Mouse (Mus musculus) kidney, adult 2 months (tissue): ENCODE measurements at regions not wholly inside any gene's neighbourhood (a gene's known extent, or its start where the extent isn't known, plus 50 kb on each side); places are given as distances from the start of the nearest gene placed in this dataset.

Experiments
- DNase-seq: peaks from one replicate; pipeline ENCODE4 v3.0.0; 2021
- H3K27ac ChIP-seq: fragments of 200-500 bp; 2 replicates; pipeline ENCODE4 v1.5.1; 2012; ENCODE audit warnings: low read depth, low read length, control low read depth, inconsistent platforms; ENCODE audit not compliant: insufficient read depth
- H3K27me3 ChIP-seq: fragments of 200-500 bp; replicated peaks from 2 replicates; pipeline ENCODE4 v1.6.1; 2012; ENCODE audit warnings: mild to moderate bottlenecking, moderate library complexity, low read length, inconsistent platforms; ENCODE audit not compliant: control insufficient read depth, insufficient read depth
- H3K36me3 ChIP-seq: fragments of 200-500 bp; 2 replicates; pipeline ENCODE4 v1.6.1; 2012; ENCODE audit warnings: mild to moderate bottlenecking, moderate library complexity, low read length, inconsistent platforms; ENCODE audit not compliant: control insufficient read depth, insufficient read depth
- H3K4me1 ChIP-seq: fragments of 200-500 bp; 2 replicates; pipeline ENCODE4 v1.6.1; 2011; ENCODE audit warnings: low read length; ENCODE audit not compliant: control insufficient read depth, insufficient read depth
- H3K4me3 ChIP-seq: fragments of 200-500 bp; 2 replicates; pipeline ENCODE4 v1.5.1; 2011; ENCODE audit warnings: mild to moderate bottlenecking, low read depth, low read length, control low read depth; ENCODE audit not compliant: insufficient read depth
- CTCF ChIP-seq: fragments of 200-500 bp; conservative IDR thresholded peaks from 2 replicates; pipeline ENCODE4 v1.5.1; 2011; ENCODE audit warnings: low read depth, mild to moderate bottlenecking, control low read depth, low read length, moderate library complexity, mixed read lengths; ENCODE audit not compliant: insufficient read depth, insufficient read length
- POLR2A ChIP-seq: fragments of 200-500 bp; IDR thresholded peaks from one replicate; pipeline ENCODE4 v1.6.1; 2011; ENCODE audit warnings: low read depth, low read length, control low read depth
- WGBS: fragments of 180-500 bp; shearing (Covaris S2); methylation state at CpG from one replicate; pipeline ENCODE4 v1.1.7; 2018; 5-methylcytosine and 5-hydroxymethylcytosine counted together

- H3K27me3 ChIP-seq, result no peaks in the 10 kb centered on the region
- no peak overlapping the region for H3K4me3 ChIP-seq
- no peak overlapping the region for H3K27ac ChIP-seq
- WGBS, result 74% methylated on average over 6 of the region's 6 CpGs
- no peaks in the 10 kb centered on the region for H3K4me1 ChIP-seq
- no peak for DNase-seq
- TF ChIP-seq POLR2A (no peak), CTCF (no peak)
- no peaks in the 10 kb centered on the region for H3K36me3 ChIP-seq
Observed at GRCm38 (mm10) chr4:55452546-55452945, 79.7 kb downstream of the Klf4 start.

DNA sequence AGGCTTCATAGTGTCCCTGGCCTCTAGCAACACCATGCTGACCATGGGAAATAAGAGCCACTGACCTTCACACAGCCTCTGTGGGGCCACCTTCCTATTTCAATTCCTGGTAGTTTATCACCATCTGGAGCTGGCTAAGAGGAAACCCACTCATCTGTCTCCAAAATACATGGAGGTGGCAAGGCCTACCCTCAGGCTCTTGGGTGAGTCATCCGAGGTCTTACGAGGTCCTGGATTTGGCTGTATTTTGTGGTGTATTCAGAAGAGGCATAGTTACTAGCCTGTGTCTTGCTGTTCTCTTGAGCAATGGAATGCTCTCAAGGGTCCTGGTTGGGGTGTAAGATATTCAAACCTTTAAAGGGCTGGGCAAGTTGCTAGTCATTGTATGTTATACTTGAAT, 80.6 kb downstream of the Klf4 start:
- Histone ChIP-seq H3K4me1 (no peaks in the 10 kb centered on the region), H3K27ac (no peak overlapping the region), H3K27me3 (no peaks in the 10 kb centered on the region), H3K36me3 (no peaks in the 10 kb centered on the region), H3K4me3 (no peak overlapping the region)
- no peak for TF ChIP-seq CTCF
- TF ChIP-seq POLR2A, result no peak
- 89% methylated on average over 2 of the region's 2 CpGs for WGBS
- DNase-seq, result no peak

- WGBS, result 74% methylated on average over 4 of the region's 4 CpGs
- no peaks in the 10 kb centered on the region for H3K27me3 ChIP-seq
- no peak overlapping the region for H3K4me3 ChIP-seq
- H3K36me3 ChIP-seq, result no peaks in the 10 kb centered on the region
- no peak overlapping the region for H3K27ac ChIP-seq
- TF ChIP-seq CTCF, result peak; percentile 56
- no peak for TF ChIP-seq POLR2A
- no peaks in the 10 kb centered on the region for H3K4me1 ChIP-seq
- no peak for DNase-seq
Observed at GRCm38 (mm10) chr4:55451026-55451425, 81.2 kb downstream of the Klf4 start.

DNA sequence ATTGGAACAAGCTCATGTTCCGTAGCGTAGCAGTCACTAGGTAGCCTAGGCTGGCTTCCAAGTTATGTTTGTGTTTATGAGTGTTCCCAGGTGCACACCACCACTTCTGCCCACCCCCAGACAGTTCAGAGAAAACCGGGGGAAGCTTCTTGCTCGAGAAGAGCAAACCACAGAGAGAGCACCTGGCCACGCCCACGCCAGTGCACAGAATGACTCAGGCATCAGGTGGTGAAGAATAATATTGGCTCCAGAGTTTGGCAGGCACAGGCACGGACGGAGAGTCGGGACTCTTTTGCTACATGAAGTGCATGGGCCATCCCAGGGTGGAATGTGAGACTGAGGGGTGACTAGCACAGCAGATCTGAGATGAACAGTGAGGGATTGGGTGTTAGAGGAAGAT, 88.8 kb downstream of the Klf4 start:
- TF ChIP-seq CTCF, result no peak
- no peak overlapping the region for H3K27ac ChIP-seq
- H3K27me3 ChIP-seq, result no peaks in the 10 kb centered on the region
- H3K4me3 ChIP-seq, result no peak overlapping the region
- 82% methylated on average over 9 of the region's 9 CpGs for WGBS
- no peaks in the 10 kb centered on the region for H3K36me3 ChIP-seq
- no peaks in the 10 kb centered on the region for H3K4me1 ChIP-seq
- DNase-seq, result no peak

DNA sequence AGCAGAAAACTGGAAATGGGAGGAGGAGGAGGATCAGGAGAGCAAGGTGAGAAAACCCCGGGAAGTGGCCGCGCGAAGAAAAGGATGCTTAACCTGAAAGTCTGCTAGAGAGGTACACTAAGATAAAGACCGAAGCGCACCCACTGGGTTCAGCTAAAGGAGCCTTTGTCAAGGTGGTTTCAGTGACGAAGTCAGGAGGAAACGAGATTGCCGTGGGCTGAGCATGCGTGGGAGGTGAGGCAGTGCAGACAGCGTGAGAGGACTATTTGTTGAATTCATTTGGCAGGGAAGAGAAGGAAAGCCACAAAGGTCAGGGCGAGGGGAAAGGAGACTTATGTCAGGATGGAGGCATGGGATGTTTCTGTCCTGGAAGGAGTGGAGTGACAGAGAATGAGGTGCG, 90.2 kb downstream of the Klf4 start:
- 48% methylated on average over 13 of the region's 13 CpGs for WGBS
- no peaks in the 10 kb centered on the region for H3K27me3 ChIP-seq
- no peaks in the 10 kb centered on the region for H3K4me1 ChIP-seq
- H3K36me3 ChIP-seq, result no peaks in the 10 kb centered on the region
- no peak for TF ChIP-seq CTCF
- TF ChIP-seq POLR2A, result no peak
- no peak for DNase-seq
- no peak overlapping the region for H3K27ac ChIP-seq
- H3K4me3 ChIP-seq, result no peak overlapping the region
